9 mouse cellular contexts compared by ENCODE assay signal in genomic region chr9:50885600-50885987, GRCm38 (mm10). TPM values are rescaled to one million over a fixed set of nuclear protein-coding genes. Genes with fewer than 3 reads are reported as not detected.
DNase-seq lines count a peak whose midpoint lies in the region; ATAC-seq and TF ChIP-seq lines count a peak whose summit lies in the region.
"Had no signal": no experiment of that assay in that cellular context is flagged by ENCODE, and none has a peak within 500 bp of the region (broad histone marks: within the 10 kb centered on the region; RNA-seq: fewer than 3 reads in every experiment).

No protein-coding gene starts in this region.

- DNase-seq in adrenal gland, postnatal 10 days = peak; percentile 45
- DNase-seq in adrenal gland, adult 18-20 months (ENCODE audit: low spot score in 2 of 2) = no peak
- DNase-seq in kidney, adult 2 months = peak; percentile 69
- no peak for DNase-seq in frontal cortex, adult 2 months (ENCODE audit: extremely low spot score in 1 of 2, low spot score in 1 of 2)
- no peak for DNase-seq in frontal cortex, postnatal 10 days (ENCODE audit: low spot score in 2 of 2)

- H3K9me3 ChIP-seq in kidney, embryonic 14.5 days (ENCODE audit: control insufficient read depth, low read length) = no peaks in the 10 kb centered on the region
- no peaks in the 10 kb centered on the region for H3K9me3 ChIP-seq in limb, embryonic 15.5 days
- H3K9me3 ChIP-seq: hindbrain, embryonic 15.5 days had no signal

- no peaks in the 10 kb centered on the region; the same call in 1 of the 2 replicates for H3K36me3 ChIP-seq in kidney, adult 2 months (ENCODE audit: control insufficient read depth, insufficient read depth, low read length)
- H3K36me3 ChIP-seq in kidney, embryonic 14.5 days (ENCODE audit: control insufficient read depth, insufficient read depth, low read length) = peaks cover 23% of the 10 kb centered on the region
- H3K36me3 ChIP-seq in limb, embryonic 15.5 days = peaks cover 3% of the 10 kb centered on the region

- peak overlapping the region; percentile 67 for H3K27ac ChIP-seq in kidney, adult 2 months (ENCODE audit: insufficient read depth, low read depth, low read length)
- no peak overlapping the region for H3K27ac ChIP-seq in kidney, embryonic 14.5 days (ENCODE audit: low read depth, low read length)
- peak overlapping the region; percentile 54 for H3K27ac ChIP-seq in limb, embryonic 15.5 days

- TF ChIP-seq CTCF in kidney, adult 2 months (conservative IDR thresholded peaks at IDR 0.05; ENCODE audit: insufficient read depth, insufficient read length, low read depth, low read length) = no peak

- no peak overlapping the region for H3K4me2 ChIP-seq in kidney, embryonic 14.5 days (replicated peaks; ENCODE audit: low read depth, low read length)
- H3K4me2 ChIP-seq in limb, embryonic 15.5 days = peak overlapping the region; percentile 19; the same call in 1 of the 2 replicates
- H3K4me2 ChIP-seq: hindbrain, embryonic 15.5 days had no signal

- H3K4me3 ChIP-seq in kidney, adult 2 months (ENCODE audit: insufficient read depth, low read depth, low read length) = no peak overlapping the region
- no peak overlapping the region for H3K4me3 ChIP-seq in kidney, embryonic 14.5 days (ENCODE audit: low read length)
- H3K4me3 ChIP-seq in limb, embryonic 15.5 days = no peak overlapping the region
- H3K4me3 ChIP-seq: hindbrain, embryonic 15.5 days had no signal

- H3K9ac ChIP-seq in kidney, embryonic 14.5 days (ENCODE audit: low read depth, low read length) = no peak overlapping the region
- H3K9ac ChIP-seq in limb, embryonic 15.5 days = no peak overlapping the region
- H3K9ac ChIP-seq: hindbrain, embryonic 15.5 days had no signal

- TF ChIP-seq POLR2A in kidney, adult 2 months (IDR thresholded peaks at IDR 0.05; ENCODE audit: low read depth, low read length) = no peak

- H3K27me3 ChIP-seq in kidney, adult 2 months (replicated peaks; ENCODE audit: control insufficient read depth, insufficient read depth, low read length) = no peaks in the 10 kb centered on the region
- no peaks in the 10 kb centered on the region for H3K27me3 ChIP-seq in kidney, embryonic 14.5 days (ENCODE audit: control insufficient read depth, insufficient read depth, low read length)
- no peaks in the 10 kb centered on the region for H3K27me3 ChIP-seq in limb, embryonic 15.5 days
- H3K27me3 ChIP-seq: hindbrain, embryonic 15.5 days had no signal

- H3K4me1 ChIP-seq in kidney, adult 2 months (ENCODE audit: control insufficient read depth, insufficient read depth, low read length) = peaks cover 20% of the 10 kb centered on the region
- H3K4me1 ChIP-seq in kidney, embryonic 14.5 days (ENCODE audit: control insufficient read depth, insufficient read depth, low read length) = peaks cover 9% of the 10 kb centered on the region; the same call in 1 of the 2 replicates
- H3K4me1 ChIP-seq in limb, embryonic 15.5 days = peaks cover 40% of the 10 kb centered on the region

- WGBS in kidney, adult 2 months = 23% methylated on average over 1 of the region's 1 CpGs
- 17% methylated on average over 1 of the region's 1 CpGs for WGBS in kidney, embryonic 14.5 days
- WGBS in limb, embryonic 15.5 days = 21% methylated on average over 1 of the region's 1 CpGs

- no peak; the same call in 1 of the 2 replicates for ATAC-seq in kidney, embryonic 14.5 days (ENCODE audit: low FRiP score, low TSS enrichment)
- 0 out of 2 replicates have a peak, but pooled peaks have one; percentile 31 for ATAC-seq in erythroblast, adult 5-6 weeks (replicated peaks; ENCODE audit: low FRiP score, poor library complexity, severe bottlenecking)
- ATAC-seq in limb, embryonic 15.5 days (ENCODE audit: insufficient number of reproducible peaks, low FRiP score, low TSS enrichment, low read depth) = no peak

RNA-seq across cellular contexts. Expression of gene Ppp2r1b, which starts 40.5 kb away (rescaled TPM):
- total RNA-seq in adrenal gland, postnatal 10 days (2021) = 10 to 100 TPM; 35.1 to 36.5 TPM
- total RNA-seq in adrenal gland, adult 18-20 months (2021) = 10 to 100 TPM; 44.3 to 64.2 TPM
- polyA plus RNA-seq in kidney, adult 2 months (2012; rRNA removed) = 10.2 and 13.0 TPM in 2 replicates
- 43.1 and 89.4 TPM in 2 replicates for polyA plus RNA-seq in kidney, embryonic 14.5 days (2014; fragmentation: Nextera tagmentation; extraction: Ambion mirVana)
- total RNA-seq in erythroblast, adult 5-6 weeks (2015; ENCODE audit: low replicate concordance) = 43.5 and 61.5 TPM in 2 replicates
- 71.8 and 77.1 TPM in 2 replicates for total RNA-seq in erythroblast, adult 5-6 weeks (2017; ENCODE audit: low replicate concordance)
- 48.6 and 49.0 TPM in 2 replicates for polyA plus RNA-seq in limb, embryonic 15.5 days (2015; fragmentation: Nextera tagmentation; extraction: Ambion mirVana)
- 14.0 and 16.8 TPM in 2 replicates for polyA plus RNA-seq in frontal cortex, adult 2 months (2012; rRNA removed)

Comparison
In these comparisons a context has a peak if more than half of its experiments do, and no peak if none do; other contexts are left out.
1. DNase-seq: peak in adrenal gland, postnatal 10 days (single experiment) and kidney, adult 2 months (single experiment); none in adrenal gland, adult 18-20 months (0 of 2), frontal cortex, adult 2 months (0 of 2) and frontal cortex, postnatal 10 days (0 of 2).